Mouse (Mus musculus) urinary bladder, postnatal 36 days (tissue): ENCODE data around the gene Olfr157.
"Not testable (repeated sequence)": the region's sequence is repeated elsewhere in the genome, so short reads cannot be mapped to it uniquely, and the experiment has no call there.

Source experiments
- DNase-seq, 2 experiments: peaks; one replicate each; pipeline ENCODE4 v3.0.0; 2022; ENCODE audit warnings: low spot score in 2 of 2, mixed read lengths in 1 of 2

Gene Olfr157

DNA sequence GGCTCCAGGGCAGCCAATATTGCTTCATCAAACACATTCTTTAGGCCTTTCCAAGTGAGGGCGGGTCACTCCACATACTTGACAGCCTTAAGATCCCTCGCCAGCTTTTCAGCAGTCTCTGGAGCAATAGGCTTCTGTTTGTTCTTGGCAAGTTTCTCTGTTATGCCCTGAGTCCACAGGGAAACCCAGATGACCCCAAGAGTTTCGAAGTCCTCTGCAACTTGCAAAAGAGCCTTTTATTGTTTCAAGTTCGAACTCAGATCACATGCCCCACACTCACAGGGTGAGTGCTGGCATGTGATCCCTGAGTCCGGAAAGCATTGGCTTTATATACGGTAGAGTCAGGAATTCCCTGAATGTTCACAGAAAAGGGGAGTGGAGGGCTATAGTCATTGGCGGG is 41.1 kb downstream of the Olfr157 start:
- peak in 1 of 2 experiments; percentile 32 for DNase-seq

DNA sequence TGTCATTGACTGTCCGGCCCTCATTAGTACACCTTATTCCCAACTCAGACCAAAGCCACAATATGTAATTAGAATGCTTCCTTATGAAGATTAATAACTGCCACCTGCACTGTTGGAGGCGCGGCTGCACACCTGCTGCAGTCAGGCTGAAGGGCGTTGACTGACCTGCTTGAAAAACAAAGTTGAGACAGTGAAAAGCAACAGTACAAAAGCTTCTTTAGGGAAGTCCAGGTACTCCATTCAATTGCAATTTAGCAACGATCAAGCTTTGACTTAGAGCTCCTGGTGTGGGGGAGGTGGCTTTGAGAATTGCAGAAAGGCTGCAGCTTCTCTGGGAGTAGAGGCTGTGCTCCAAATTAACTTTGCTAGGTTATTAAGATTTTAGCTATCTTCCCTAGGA is 44.2 kb downstream of the Olfr157 start:
- not testable (repeated sequence) for DNase-seq

GRCm38 (mm10) chr4:43795296-43795695 is 44.7 kb downstream of the Olfr157 start:
- DNase-seq = no peak
